Mouse (Mus musculus) gastrocnemius, postnatal 14 days (tissue): ENCODE measurements around the gene Immt. TPM values are rescaled to one million over a fixed set of nuclear protein-coding genes. Genes with fewer than 3 reads are reported as not detected.
"Not testable (repeated sequence)": the region's sequence is repeated elsewhere in the genome, so short reads cannot be mapped to it uniquely, and the experiment has no call there.

Experiments used
- DNase-seq: peaks from one replicate; pipeline ENCODE4 v3.0.0; 2021; ENCODE audit warnings: mixed read lengths
- intact Hi-C: fragments of 180-260 bp; cut with DNase I; formaldehyde crosslinking; loops from one replicate; pipeline ENCODE4 v1.15.1; 2025; ENCODE audit warnings: low total_unique reads
- total RNA-seq, 2 experiments: library from RNA; stranded (reverse); gene quantifications; 2 replicates each; pipeline ENCODE4 v1.2.3; 2021

Immt gene
- total RNA-seq, 2 experiments from 2014 or later, result 245 to 287 TPM

GRCm38 (mm10) chr6:71836811-71837210, 5.7 kb downstream of the Immt start:
- no peak for DNase-seq

GRCm38 (mm10) chr6:71839815-71840214, 8.7 kb downstream of the Immt start:
- no peak for DNase-seq
- intact Hi-C loops, result no loop called here

More at GRCm38 (mm10) chr6:71836811-71837210, 5.7 kb downstream of the Immt start:
- intact Hi-C loops, result no loop called here

GRCm38 (mm10) chr6:71840597-71841290, 9.6 kb downstream of the Immt start:
- intact Hi-C loops, result no loop called here
- no peak for DNase-seq

DNA sequence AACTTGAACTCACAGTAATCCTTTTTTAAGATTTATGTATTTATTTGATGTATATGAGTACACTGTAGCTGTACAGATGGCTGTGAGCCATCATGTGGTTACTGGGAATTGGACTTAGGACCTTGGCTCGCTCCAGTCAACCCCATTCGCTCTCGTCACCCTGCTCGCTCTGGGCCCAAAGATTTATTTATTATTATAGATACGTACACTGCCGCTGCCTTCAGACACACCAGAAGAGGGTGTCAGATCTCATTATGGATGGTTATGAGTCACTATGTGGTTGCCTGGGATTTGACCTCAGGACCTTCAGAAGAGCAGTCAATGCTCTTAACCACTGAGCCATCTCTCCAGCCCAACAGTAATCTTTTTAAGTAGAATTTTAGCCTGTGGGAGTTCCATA, 15.8 kb downstream of the Immt start:
- DNase-seq, intact Hi-C loops: not testable (repeated sequence)

DNA sequence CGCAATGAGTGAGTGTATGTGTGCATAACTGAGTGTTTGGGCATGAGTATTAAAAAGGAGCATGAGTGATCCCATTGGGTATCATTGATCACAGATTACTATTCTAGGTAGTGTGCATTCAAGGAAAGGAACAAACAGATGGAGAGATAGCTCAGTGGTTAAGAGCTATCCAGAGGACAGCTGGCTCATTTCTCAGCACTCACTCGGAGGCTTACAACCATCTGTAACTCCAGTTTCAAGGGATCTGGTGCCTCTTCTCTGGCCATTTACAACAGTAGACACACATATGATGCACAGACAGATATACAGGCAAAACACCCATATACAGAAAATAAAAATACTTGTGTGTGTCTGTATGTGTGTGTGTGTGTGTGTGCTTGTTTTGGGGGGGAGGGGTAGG, 36.6 kb downstream of the Immt start:
- no peak for DNase-seq
- intact Hi-C loops, result no loop called here

GRCm38 (mm10) chr6:71868809-71869208, 37.7 kb downstream of the Immt start:
- no peak for DNase-seq
- intact Hi-C loops, result no loop called here

DNA sequence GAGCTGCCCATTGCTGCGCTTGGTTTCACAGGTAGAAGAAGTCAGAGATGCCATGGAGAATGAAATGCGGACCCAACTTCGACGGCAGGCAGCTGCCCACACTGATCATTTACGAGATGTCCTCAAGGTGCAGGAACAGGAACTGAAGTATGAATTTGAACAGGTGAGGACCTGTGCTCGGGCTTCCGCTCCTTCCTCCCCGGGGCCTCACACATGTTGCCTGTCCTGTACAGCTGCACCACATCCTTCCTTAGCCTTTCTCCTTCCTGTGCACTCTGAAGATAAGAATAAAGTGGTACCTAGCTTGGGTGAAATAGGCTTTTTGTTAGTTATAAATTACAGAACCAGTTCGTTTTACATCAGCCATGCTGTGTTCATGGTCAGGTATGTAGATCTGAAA, 40.3 kb downstream of the Immt start:
- intact Hi-C loops, result no loop called here
- DNase-seq, result no peak

GRCm38 (mm10) chr6:71877965-71878760, 47.0 kb downstream of the Immt start:
- intact Hi-C loops, result no loop called here
- DNase-seq, result no peak

GRCm38 (mm10) chr6:71893263-71893662, 62.1 kb downstream of the Immt start:
- intact Hi-C loops, result no loop called here
- no peak for DNase-seq

GRCm38 (mm10) chr6:71907702-71908235, 76.6 kb downstream of the Immt start:
- no peak for DNase-seq
- intact Hi-C loops, result no loop called here

- intact Hi-C loops, result no loop called here
- peak; percentile 93 for DNase-seq
These were observed 77.6 kb downstream of the Immt start, which contains the start of the genes Ptcd3 and Polr1a for GRCm38 (mm10) chr6:71908481-71909381. Ptcd3 (minus strand) TSS chr6:71908750. Polr1a (plus strand) TSS chr6:71909053.

- DNase-seq, result no peak
- intact Hi-C loops, result no loop called here
These were observed 78.3 kb downstream of the Immt start for GRCm38 (mm10) chr6:71909384-71909783.

DNA sequence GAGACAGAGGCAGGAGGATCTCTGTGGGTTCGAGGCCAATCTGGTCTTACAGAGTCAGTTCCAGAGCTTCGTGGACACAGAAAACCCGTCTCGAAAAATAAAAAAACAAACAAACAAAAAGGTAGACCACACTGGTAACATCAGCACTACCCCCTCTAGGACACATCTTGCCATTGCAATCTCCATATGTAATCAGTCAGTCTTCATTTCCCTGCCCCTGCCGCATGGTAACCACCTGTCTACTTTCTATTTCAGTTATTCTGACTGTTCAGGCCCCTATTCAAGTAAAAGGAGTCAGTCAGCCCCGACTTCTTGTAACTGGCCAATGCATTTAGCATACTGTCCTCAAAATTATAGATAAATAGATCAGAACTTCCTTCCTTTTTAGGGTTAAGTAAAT, 78.7 kb downstream of the Immt start:
- intact Hi-C loops, result no loop called here
- no peak for DNase-seq

- no peak for DNase-seq
- intact Hi-C loops, result no loop called here
These were observed 80.7 kb downstream of the Immt start for GRCm38 (mm10) chr6:71911686-71912450.

DNA sequence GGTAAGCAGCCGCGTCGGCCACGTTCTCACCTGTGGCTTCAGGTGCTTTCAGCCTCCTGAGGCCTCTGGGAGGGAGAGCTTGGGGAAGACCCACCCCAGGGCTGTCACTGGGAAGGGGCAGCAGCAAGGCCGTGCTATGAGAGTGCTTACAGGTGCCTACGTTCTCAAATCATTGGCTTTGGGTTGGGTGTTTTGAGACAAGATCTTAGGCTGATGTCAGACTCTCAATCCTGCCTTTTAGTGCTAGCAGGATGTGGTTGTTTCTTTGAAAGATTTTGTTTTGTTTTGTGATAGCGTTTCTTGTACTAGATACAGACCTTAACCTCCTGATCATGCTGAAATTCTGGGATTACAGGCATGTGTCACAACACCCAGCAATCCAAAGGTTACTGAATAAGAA, 89.6 kb downstream of the Immt start:
- no peak for DNase-seq
- intact Hi-C loops, result no loop called here

GRCm38 (mm10) chr6:71925233-71925632, 94.1 kb downstream of the Immt start:
- DNase-seq, intact Hi-C loops: not testable (repeated sequence)
